Mouse (Mus musculus) stomach, embryonic 14.5 days (tissue): ENCODE measurements around the gene Cops3. TPM values are rescaled to one million over a fixed set of nuclear protein-coding genes. Genes with fewer than 3 reads are reported as not detected.
A peak's percentile ranks its signal among the peaks of the same experiment; 100 is the strongest.

Experiments used
- ATAC-seq: fragments of 200-750 bp; cut with Nextera tagmentation; 2 replicates; pipeline ENCODE4 v1.8.0; 2017; ENCODE audit warnings: low read depth, moderate TSS enrichment; ENCODE audit not compliant: insufficient number of reproducible peaks, insufficient read depth, low FRiP score
- H3K27ac ChIP-seq: fragments of 300-500 bp; sonication (generic); 2 replicates; pipeline ENCODE4 v1.5.1; 2014; ENCODE audit warnings: mild to moderate bottlenecking, low read length, moderate library complexity, mixed read lengths
- H3K27me3 ChIP-seq: fragments of 300-500 bp; sonication (generic); 2 replicates; pipeline ENCODE4 v1.6.1; 2014; ENCODE audit warnings: low read length, control low read depth, mixed read lengths; ENCODE audit not compliant: control insufficient read depth, insufficient read depth
- H3K36me3 ChIP-seq: fragments of 300-500 bp; sonication (generic); 2 replicates; pipeline ENCODE4 v1.6.1; 2014; ENCODE audit warnings: mild to moderate bottlenecking, control low read depth, low read length, moderate library complexity, mixed read lengths; ENCODE audit not compliant: control insufficient read depth, insufficient read depth
- H3K4me1 ChIP-seq: fragments of 300-500 bp; sonication (generic); 2 replicates; pipeline ENCODE4 v1.6.1; 2014; ENCODE audit warnings: low read length, control low read depth, mixed read lengths; ENCODE audit not compliant: control insufficient read depth, insufficient read depth
- H3K4me2 ChIP-seq: fragments of 300-500 bp; sonication (generic); replicated peaks from 2 replicates; pipeline ENCODE4 v1.6.1; 2014; ENCODE audit warnings: low read depth, low read length, control low read depth
- H3K4me3 ChIP-seq: fragments of 300-500 bp; sonication (generic); 2 replicates; pipeline ENCODE4 v1.5.1; 2014; ENCODE audit warnings: low read depth, low read length, control low read depth
- H3K9ac ChIP-seq: fragments of 300-500 bp; sonication (generic); replicated peaks from 2 replicates; pipeline ENCODE4 v1.6.1; 2014; ENCODE audit warnings: low read depth, mild to moderate bottlenecking, control low read depth, low read length, moderate library complexity, mixed read lengths
- H3K9me3 ChIP-seq: fragments of 300-500 bp; sonication (generic); 2 replicates; pipeline ENCODE4 v1.6.1; 2016; ENCODE audit warnings: low read depth, low read length, control low read depth; ENCODE audit not compliant: control insufficient read depth
- WGBS: fragments of 180-500 bp; shearing (Covaris S2); extraction: QIAGEN DNeasy Blood & Tissue Kit; methylation state at CpG from one replicate; pipeline ENCODE4 v1.1.7; 2014; 5-methylcytosine and 5-hydroxymethylcytosine counted together
- polyA plus RNA-seq: library from polyadenylated mRNA; unstranded; fragments of >200 nt; fragmentation: Nextera tagmentation; extraction: Ambion mirVana; gene quantifications from 2 replicates; pipeline ENCODE4 v1.2.1, GENCODE M21; 2014

The Cops3 gene
- polyA plus RNA-seq, 1 experiment from 2014 or later, result 206 TPM

GRCm38 (mm10) chr11:59817916-59818315, 21.7 kb downstream of the Cops3 start:
- whole genome bisulfite sequencing, result 97% methylated on average over 3 of the region's 3 CpGs
- H3K27me3 ChIP-seq, result no peaks in the 10 kb centered on the region
- ATAC-seq, result no peak
- no peak overlapping the region for H3K4me3 ChIP-seq
- H3K4me1 ChIP-seq, result no peaks in the 10 kb centered on the region
- H3K36me3 ChIP-seq, result peaks cover 63% of the 10 kb centered on the region
- H3K27ac ChIP-seq, result no peak overlapping the region
- no peak overlapping the region for H3K9ac ChIP-seq
- no peak overlapping the region for H3K4me2 ChIP-seq
- H3K9me3 ChIP-seq, result no peaks in the 10 kb centered on the region

- WGBS, result 85% methylated on average over 6 of the region's 6 CpGs
- Histone ChIP-seq H3K4me1 (peaks cover 9% of the 10 kb centered on the region; the same call in 1 of the 2 replicates), H3K9ac (no peak overlapping the region), H3K27me3 (no peaks in the 10 kb centered on the region), H3K4me3 (no peak overlapping the region), H3K27ac (no peak overlapping the region), H3K4me2 (no peak overlapping the region), H3K9me3 (no peaks in the 10 kb centered on the region), H3K36me3 (peaks cover 43% of the 10 kb centered on the region)
- ATAC-seq, result no peak
Measured at GRCm38 (mm10) chr11:59815482-59816065, 24.1 kb downstream of the Cops3 start.

GRCm38 (mm10) chr11:59814936-59815335, 24.7 kb downstream of the Cops3 start:
- Histone ChIP-seq H3K4me2 (no peak overlapping the region), H3K36me3 (peaks cover 36% of the 10 kb centered on the region), H3K27me3 (no peaks in the 10 kb centered on the region), H3K4me3 (no peak overlapping the region), H3K27ac (no peak overlapping the region), H3K4me1 (peaks cover 9% of the 10 kb centered on the region; the same call in 1 of the 2 replicates), H3K9ac (no peak overlapping the region), H3K9me3 (no peaks in the 10 kb centered on the region)
- no peak for ATAC-seq
- 87% methylated on average over 6 of the region's 6 CpGs for WGBS

- no peaks in the 10 kb centered on the region for H3K9me3 ChIP-seq
- H3K9ac ChIP-seq, result no peak overlapping the region
- no peak overlapping the region for H3K4me2 ChIP-seq
- no peak for ATAC-seq
- H3K4me3 ChIP-seq, result no peak overlapping the region
- H3K4me1 ChIP-seq, result peaks cover 9% of the 10 kb centered on the region; the same call in 1 of the 2 replicates
- peaks cover 30% of the 10 kb centered on the region for H3K36me3 ChIP-seq
- H3K27ac ChIP-seq, result no peak overlapping the region
- no peaks in the 10 kb centered on the region for H3K27me3 ChIP-seq
- WGBS, result 97% methylated on average over 1 of the region's 1 CpGs
Measured at GRCm38 (mm10) chr11:59814311-59814710, 25.3 kb downstream of the Cops3 start.

- Histone ChIP-seq H3K4me2 (no peak overlapping the region), H3K27me3 (no peaks in the 10 kb centered on the region), H3K27ac (no peak overlapping the region), H3K9ac (no peak overlapping the region), H3K9me3 (no peaks in the 10 kb centered on the region), H3K4me3 (no peak overlapping the region), H3K36me3 (peaks cover 21% of the 10 kb centered on the region), H3K4me1 (peaks cover 15% of the 10 kb centered on the region)
- ATAC-seq, result no peak
- WGBS, result 58% methylated on average over 3 of the region's 3 CpGs
Measured at GRCm38 (mm10) chr11:59813276-59813675, 26.4 kb downstream of the Cops3 start.

GRCm38 (mm10) chr11:59811211-59811610, 28.4 kb downstream of the Cops3 start:
- Histone ChIP-seq H3K4me3 (no peak overlapping the region), H3K9me3 (no peaks in the 10 kb centered on the region), H3K27me3 (no peaks in the 10 kb centered on the region), H3K27ac (no peak overlapping the region), H3K9ac (no peak overlapping the region), H3K4me1 (peaks cover 15% of the 10 kb centered on the region), H3K4me2 (0 out of 2 replicates have a peak overlapping the region, but pooled peaks have one; percentile 80), H3K36me3 (peaks cover 19% of the 10 kb centered on the region)
- 53% methylated on average over 4 of the region's 4 CpGs for WGBS
- ATAC-seq, result no peak

- Histone ChIP-seq H3K36me3 (peaks cover 25% of the 10 kb centered on the region), H3K4me3 (peak overlapping the region; percentile 68), H3K4me1 (peaks cover 15% of the 10 kb centered on the region), H3K9me3 (no peaks in the 10 kb centered on the region), H3K27ac (no peak overlapping the region; the same call in 1 of the 2 replicates), H3K4me2 (peak overlapping the region; percentile 80), H3K9ac (peak overlapping the region; percentile 81; the same call in 1 of the 2 replicates), H3K27me3 (no peaks in the 10 kb centered on the region)
- no peak for ATAC-seq
- WGBS, result 62% methylated on average over 14 of the region's 14 CpGs
Measured at GRCm38 (mm10) chr11:59810480-59811158, 29.0 kb downstream of the Cops3 start.

GRCm38 (mm10) chr11:59809670-59810474, 29.8 kb downstream of the Cops3 start, which contains the start of gene Flcn:
Flcn (minus strand) TSS chr11:59810016.
- Histone ChIP-seq H3K27me3 (no peaks in the 10 kb centered on the region), H3K36me3 (peaks cover 25% of the 10 kb centered on the region), H3K9me3 (no peaks in the 10 kb centered on the region), H3K4me1 (peaks cover 15% of the 10 kb centered on the region), H3K27ac (peak within 1 kb of the TSS; percentile 96), H3K4me3 (peak within 1 kb of the TSS; percentile 68), H3K4me2 (peak within 1 kb of the TSS; percentile 80), H3K9ac (peak within 1 kb of the TSS; percentile 81)
- under 1% methylated on average over 52 of the region's 52 CpGs for WGBS
- peak; percentile 91 for ATAC-seq
